Mouse (Mus musculus) brain, embryonic 14.5 days (tissue): ENCODE results near the gene Cobl.

Experiments used
- CTCF ChIP-seq: fragments of 200-500 bp; IDR thresholded peaks from 2 replicates; pipeline ENCODE4 v1.5.1; 2012; ENCODE audit warnings: inconsistent platforms, mild to moderate bottlenecking, moderate library complexity, borderline replicate concordance; ENCODE audit not compliant: insufficient read depth, insufficient read length; ENCODE audit errors: extremely low read depth
- POLR2A ChIP-seq: fragments of 200-500 bp; IDR thresholded peaks from 2 replicates; pipeline ENCODE4 v1.6.1; 2012; ENCODE audit warnings: mild to moderate bottlenecking, inconsistent platforms, borderline replicate concordance; ENCODE audit not compliant: poor library complexity, insufficient read depth, insufficient read length, severe bottlenecking; ENCODE audit errors: extremely low read depth

DNA sequence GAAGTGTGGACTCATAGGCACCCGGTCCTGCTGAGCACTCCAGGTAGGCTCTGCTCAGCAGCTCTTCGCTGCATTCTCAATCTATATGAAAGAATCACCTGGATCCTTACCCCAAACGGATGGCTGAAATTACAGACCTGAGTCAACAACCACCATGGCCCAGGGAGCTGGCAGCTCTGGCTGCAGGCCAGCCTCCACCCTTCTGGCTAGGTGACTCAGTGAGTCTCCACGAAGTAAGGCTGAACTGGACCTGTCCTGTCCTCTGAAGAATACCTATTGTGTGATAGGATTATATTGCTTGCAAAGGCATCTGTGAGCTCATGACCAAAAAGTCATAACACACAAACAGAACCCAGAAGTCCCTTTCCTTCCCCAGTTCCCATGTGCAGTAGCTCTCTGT, 22.5 kb downstream of the Cobl start:
- TF ChIP-seq POLR2A (no peak), CTCF (no peak)
